Mouse (Mus musculus) cerebellum, adult 2 months (tissue): Measurements from ENCODE around the gene Zfp629.

ENCODE experiments used
- CTCF ChIP-seq: fragments of 200-500 bp; IDR thresholded peaks from 2 replicates; pipeline ENCODE4 v1.5.1; 2011; ENCODE audit warnings: low read depth, mild to moderate bottlenecking, control low read depth, low read length, moderate library complexity, borderline replicate concordance; ENCODE audit not compliant: insufficient read depth
- POLR2A ChIP-seq: fragments of 200-500 bp; IDR thresholded peaks from 2 replicates; pipeline ENCODE4 v1.6.1; 2011; ENCODE audit warnings: low read length, control low read depth, borderline replicate concordance; ENCODE audit not compliant: insufficient read depth

DNA sequence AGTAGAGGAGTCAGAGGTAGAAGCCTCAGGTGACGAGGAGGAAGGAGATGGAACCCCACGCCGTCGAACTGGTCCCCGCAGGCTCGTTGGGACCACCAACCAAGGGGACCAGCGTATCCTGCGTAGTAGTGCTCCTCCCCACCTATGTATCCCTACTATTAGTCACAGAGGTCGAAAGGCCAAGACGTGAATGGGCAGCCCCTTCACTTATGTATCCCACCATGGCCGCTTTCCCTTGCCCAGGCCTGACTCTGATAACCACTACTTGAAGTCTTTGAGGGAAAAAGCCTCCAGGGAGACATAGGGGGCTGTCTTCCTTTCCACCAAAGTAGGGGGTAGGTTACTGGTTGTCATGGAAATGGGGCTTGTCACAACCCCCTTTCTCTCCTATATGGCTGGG is 55.0 kb downstream of the Zfp629 start:
- TF ChIP-seq CTCF = no peak
- TF ChIP-seq POLR2A = no peak
